Mouse (Mus musculus): ENCODE results near the gene Dusp1. TPM values are rescaled to one million over a fixed set of nuclear protein-coding genes. Genes with fewer than 3 reads are reported as not detected.

Gene Dusp1
- polyA plus RNA-seq, 1 experiment from 2014 or later: 28.3 TPM

DNA sequence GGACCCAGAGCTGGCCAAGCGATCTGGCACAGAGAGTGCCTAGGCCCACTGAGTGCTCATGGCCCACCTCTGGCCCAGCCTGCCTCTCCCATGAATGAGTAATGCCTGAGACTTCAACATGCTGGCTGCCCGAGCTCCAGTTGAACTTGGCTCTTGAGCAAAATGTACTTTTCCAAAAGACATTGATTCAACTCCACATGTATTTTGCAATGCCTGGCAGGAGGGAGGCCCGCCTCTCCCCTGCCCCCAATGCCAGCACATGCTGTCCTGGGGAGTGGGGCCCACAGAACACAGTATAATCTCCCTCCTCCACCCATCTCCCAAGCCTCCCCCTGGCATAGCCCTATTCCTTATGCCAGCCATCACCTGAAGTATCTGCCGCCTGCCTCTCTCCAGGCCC, 30.6 kb upstream of the Dusp1 start:
- no peak overlapping the region for H3K4me3 ChIP-seq (ENCODE audit: low read length)
- ATAC-seq (ENCODE audit: low FRiP score, low TSS enrichment): no peak
- H3K36me3 ChIP-seq (ENCODE audit: insufficient read depth, low read length): peaks cover 8% of the 10 kb centered on the region
- no peak overlapping the region for H3K4me2 ChIP-seq (replicated peaks; ENCODE audit: low read depth, low read length)
- H3K9me3 ChIP-seq (ENCODE audit: low read length): no peaks in the 10 kb centered on the region
- H3K4me1 ChIP-seq (ENCODE audit: insufficient read depth, low read length): peaks cover 28% of the 10 kb centered on the region
- 93% methylated on average over 4 of the region's 4 CpGs for whole genome bisulfite sequencing
- H3K27me3 ChIP-seq (ENCODE audit: insufficient read depth, low read length): no peaks in the 10 kb centered on the region
- H3K27ac ChIP-seq (ENCODE audit: low read length): no peak overlapping the region
- no peak overlapping the region for H3K9ac ChIP-seq (replicated peaks; ENCODE audit: low read length)

DNA sequence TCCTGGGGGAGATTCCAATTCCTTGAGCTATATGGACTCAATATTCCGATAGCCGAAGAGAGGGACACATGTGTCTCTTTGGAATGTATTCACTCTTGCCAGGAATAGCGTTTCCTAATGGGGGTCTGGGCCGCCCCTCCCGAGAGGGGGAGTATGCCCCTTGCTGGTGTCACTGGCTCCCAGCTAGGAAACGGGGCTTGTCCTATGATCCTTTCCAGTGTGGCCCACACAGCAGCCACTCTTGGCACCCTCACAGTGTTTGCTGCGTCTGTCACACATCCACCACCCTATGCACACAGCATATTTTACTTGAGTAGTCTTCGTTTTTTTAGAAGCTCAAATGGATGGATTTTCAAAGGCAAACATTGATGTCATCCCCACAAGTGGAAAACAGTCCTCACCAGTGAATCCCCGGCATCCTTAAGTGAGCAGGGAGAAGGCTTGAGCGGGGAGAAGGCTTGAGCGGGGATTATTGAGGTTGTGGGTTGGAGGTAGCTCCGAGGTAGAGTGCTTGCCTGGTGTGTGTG, 26.1 kb upstream of the Dusp1 start:
- H3K4me3 ChIP-seq (ENCODE audit: low read length): no peak overlapping the region
- no peak overlapping the region; the same call in 1 of the 2 replicates for H3K27ac ChIP-seq (ENCODE audit: low read length)
- H3K4me1 ChIP-seq (ENCODE audit: insufficient read depth, low read length): peaks cover 24% of the 10 kb centered on the region
- H3K9ac ChIP-seq (replicated peaks; ENCODE audit: low read length): no peak overlapping the region
- H3K4me2 ChIP-seq (replicated peaks; ENCODE audit: low read depth, low read length): no peak overlapping the region
- H3K36me3 ChIP-seq (ENCODE audit: insufficient read depth, low read length): peaks cover 6% of the 10 kb centered on the region
- ATAC-seq (ENCODE audit: low FRiP score, low TSS enrichment): no peak
- no peaks in the 10 kb centered on the region for H3K9me3 ChIP-seq (ENCODE audit: low read length)
- WGBS: 90% methylated on average over 12 of the region's 12 CpGs
- H3K27me3 ChIP-seq (ENCODE audit: insufficient read depth, low read length): no peaks in the 10 kb centered on the region

DNA sequence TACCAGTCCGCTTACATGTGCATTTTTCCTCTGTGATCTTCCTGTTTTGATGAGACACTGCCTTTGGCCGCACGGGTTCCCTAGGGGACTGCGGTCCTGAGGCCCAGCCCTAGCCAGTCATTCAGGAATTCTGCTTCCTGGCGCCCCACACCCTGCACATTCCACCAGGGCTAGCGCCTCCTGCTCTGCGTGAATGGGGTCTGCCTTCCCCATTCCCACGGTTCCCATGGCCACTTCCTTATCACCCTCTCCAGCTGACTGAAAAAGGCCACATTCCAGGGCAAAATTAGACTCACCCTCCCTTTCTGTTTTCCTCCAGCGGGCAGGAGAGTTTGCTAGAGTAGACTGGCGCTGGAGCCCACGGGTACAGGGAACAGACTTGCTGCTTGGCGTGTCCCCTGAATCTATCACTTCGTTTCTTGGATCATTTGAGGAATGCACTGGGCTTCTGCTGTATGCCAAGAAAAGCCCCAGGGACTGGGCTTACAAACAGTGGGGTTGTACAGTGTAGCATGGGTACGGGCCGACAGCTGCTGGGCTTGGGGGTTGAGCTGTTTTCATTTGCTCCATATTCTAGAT, 22.7 kb upstream of the Dusp1 start:
- H3K4me2 ChIP-seq (replicated peaks; ENCODE audit: low read depth, low read length): peak overlapping the region; percentile 29
- peaks cover 32% of the 10 kb centered on the region for H3K4me1 ChIP-seq (ENCODE audit: insufficient read depth, low read length)
- peak; percentile 95 for ATAC-seq (ENCODE audit: low FRiP score, low TSS enrichment)
- peak overlapping the region; percentile 22 for H3K9ac ChIP-seq (replicated peaks; ENCODE audit: low read length)
- WGBS: 20% methylated on average over 15 of the region's 15 CpGs
- H3K27ac ChIP-seq (ENCODE audit: low read length): peak overlapping the region; percentile 94
- H3K27me3 ChIP-seq (ENCODE audit: insufficient read depth, low read length): no peaks in the 10 kb centered on the region
- H3K9me3 ChIP-seq (ENCODE audit: low read length): no peaks in the 10 kb centered on the region
- no peak overlapping the region for H3K4me3 ChIP-seq (ENCODE audit: low read length)
- H3K36me3 ChIP-seq (ENCODE audit: insufficient read depth, low read length): 0 out of 2 replicates have a peak, but pooled peaks cover 3% of the 10 kb centered on the region

DNA sequence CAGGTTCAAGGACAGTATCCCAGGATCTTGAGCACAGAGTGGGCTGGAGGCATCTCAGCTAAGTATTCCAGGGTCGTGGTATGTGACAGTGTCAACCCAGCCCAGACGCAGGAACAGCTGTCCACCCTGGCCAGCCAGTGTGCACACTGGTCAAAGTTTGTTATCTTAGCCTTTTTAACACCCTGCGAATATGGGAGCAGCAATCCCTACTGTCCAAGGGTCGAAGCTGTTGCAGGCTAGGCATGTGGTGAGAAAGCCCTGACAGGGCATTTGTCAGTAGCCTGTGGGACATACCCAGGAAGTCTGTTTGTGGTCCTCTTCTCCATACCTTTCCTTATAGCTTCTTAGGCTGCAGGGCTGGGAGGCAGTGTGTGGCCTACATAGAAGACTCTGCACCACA, 22.1 kb upstream of the Dusp1 start:
- peak overlapping the region; percentile 29; the same call in 1 of the 2 replicates for H3K4me2 ChIP-seq (replicated peaks; ENCODE audit: low read depth, low read length)

DNA sequence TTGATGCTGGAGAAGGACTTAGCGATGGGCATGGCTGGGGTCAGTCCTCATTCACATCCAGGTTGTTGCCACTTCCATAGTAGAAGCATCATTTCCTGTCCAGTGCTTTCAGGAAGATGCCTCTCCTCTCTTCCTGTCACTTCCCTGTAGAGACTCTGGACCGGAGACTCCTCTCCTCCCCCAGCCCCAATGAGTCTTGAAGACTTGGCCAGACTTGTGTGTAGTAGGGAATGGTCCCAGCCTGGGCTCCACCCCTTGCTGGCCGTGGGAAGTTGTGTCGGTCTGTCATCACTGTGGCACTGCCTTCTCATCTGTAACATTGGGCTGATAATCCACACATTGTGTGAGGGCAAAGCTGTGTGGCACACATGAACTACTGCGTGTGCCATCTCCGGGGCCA, 21.7 kb upstream of the Dusp1 start:
- 0 out of 2 replicates have a peak, but pooled peaks cover 3% of the 10 kb centered on the region for H3K36me3 ChIP-seq (ENCODE audit: insufficient read depth, low read length)
- H3K4me3 ChIP-seq (ENCODE audit: low read length): no peak overlapping the region
- no peak overlapping the region for H3K4me2 ChIP-seq (replicated peaks; ENCODE audit: low read depth, low read length)
- H3K9ac ChIP-seq (replicated peaks; ENCODE audit: low read length): no peak overlapping the region
- peak overlapping the region; percentile 94 for H3K27ac ChIP-seq (ENCODE audit: low read length)
- no peak for ATAC-seq (ENCODE audit: low FRiP score, low TSS enrichment)
- H3K27me3 ChIP-seq (ENCODE audit: insufficient read depth, low read length): no peaks in the 10 kb centered on the region
- no peaks in the 10 kb centered on the region for H3K9me3 ChIP-seq (ENCODE audit: low read length)
- peaks cover 32% of the 10 kb centered on the region for H3K4me1 ChIP-seq (ENCODE audit: insufficient read depth, low read length)
- 80% methylated on average over 6 of the region's 6 CpGs for WGBS

More for the DNA sequence above, 22.1 kb upstream of the Dusp1 start:
- Histone ChIP-seq H3K4me3 (ENCODE audit: low read length) (no peak overlapping the region), H3K9ac (replicated peaks; ENCODE audit: low read length) (peak overlapping the region; percentile 22), H3K36me3 (ENCODE audit: insufficient read depth, low read length) (0 out of 2 replicates have a peak, but pooled peaks cover 3% of the 10 kb centered on the region), H3K27me3 (ENCODE audit: insufficient read depth, low read length) (no peaks in the 10 kb centered on the region), H3K27ac (ENCODE audit: low read length) (peak overlapping the region; percentile 94), H3K9me3 (ENCODE audit: low read length) (no peaks in the 10 kb centered on the region), H3K4me1 (ENCODE audit: insufficient read depth, low read length) (peaks cover 32% of the 10 kb centered on the region)
- 29% methylated on average over 4 of the region's 4 CpGs for WGBS
- peak; percentile 67 for ATAC-seq (ENCODE audit: low FRiP score, low TSS enrichment)

DNA sequence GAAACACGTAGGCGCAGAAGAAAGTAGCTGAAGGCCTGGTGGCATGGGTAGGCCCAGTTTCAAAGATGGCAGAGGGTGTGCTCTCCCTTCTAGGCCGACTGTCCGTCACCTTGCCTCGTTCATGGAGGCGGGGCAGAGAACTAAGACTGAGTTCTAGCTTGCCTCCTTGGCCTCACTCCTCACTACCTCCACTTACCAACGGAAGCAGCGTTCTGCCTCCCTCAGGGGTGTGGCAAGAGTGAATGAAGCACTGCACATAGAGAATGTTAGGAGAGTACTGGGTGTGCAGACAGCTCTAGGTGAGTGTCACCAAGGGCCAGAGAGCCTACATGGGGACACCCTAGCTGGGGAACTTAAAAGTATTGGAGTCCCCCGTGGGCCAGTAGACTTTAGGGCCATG, 21.1 kb upstream of the Dusp1 start:
- H3K9ac ChIP-seq (replicated peaks; ENCODE audit: low read length): no peak overlapping the region
- no peak for ATAC-seq (ENCODE audit: low FRiP score, low TSS enrichment)
- 95% methylated on average over 9 of the region's 9 CpGs for WGBS
- H3K4me3 ChIP-seq (ENCODE audit: low read length): no peak overlapping the region
- 0 out of 2 replicates have a peak, but pooled peaks cover 3% of the 10 kb centered on the region for H3K36me3 ChIP-seq (ENCODE audit: insufficient read depth, low read length)
- no peak overlapping the region for H3K4me2 ChIP-seq (replicated peaks; ENCODE audit: low read depth, low read length)
- no peaks in the 10 kb centered on the region for H3K27me3 ChIP-seq (ENCODE audit: insufficient read depth, low read length)
- no peaks in the 10 kb centered on the region for H3K9me3 ChIP-seq (ENCODE audit: low read length)
- peaks cover 32% of the 10 kb centered on the region for H3K4me1 ChIP-seq (ENCODE audit: insufficient read depth, low read length)
- peak overlapping the region; percentile 94; the same call in 1 of the 2 replicates for H3K27ac ChIP-seq (ENCODE audit: low read length)

DNA sequence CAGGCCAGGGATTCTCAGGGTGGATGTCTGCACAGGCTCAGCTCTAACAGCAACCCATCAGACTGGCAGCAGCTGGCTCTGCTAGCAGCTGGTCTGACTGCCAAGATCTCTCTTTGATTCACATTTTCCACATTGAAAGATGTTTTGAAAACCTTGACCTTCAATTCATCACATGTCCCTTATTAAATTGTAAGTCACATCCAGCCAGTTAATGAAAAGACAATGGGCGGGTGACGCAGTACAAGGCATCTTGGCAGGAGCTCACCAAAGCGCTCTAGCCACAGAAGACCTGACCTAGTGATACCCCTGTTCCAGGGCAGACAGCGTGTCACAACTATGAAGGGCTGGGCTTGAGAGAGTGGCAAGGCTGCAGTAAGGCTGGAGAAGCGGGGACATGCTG, 20.4 kb upstream of the Dusp1 start:
- peaks cover 32% of the 10 kb centered on the region for H3K4me1 ChIP-seq (ENCODE audit: insufficient read depth, low read length)
- no peaks in the 10 kb centered on the region for H3K27me3 ChIP-seq (ENCODE audit: insufficient read depth, low read length)
- H3K9ac ChIP-seq (replicated peaks; ENCODE audit: low read length): no peak overlapping the region
- H3K4me3 ChIP-seq (ENCODE audit: low read length): no peak overlapping the region
- 76% methylated on average over 5 of the region's 5 CpGs for WGBS
- no peaks in the 10 kb centered on the region for H3K9me3 ChIP-seq (ENCODE audit: low read length)
- H3K4me2 ChIP-seq (replicated peaks; ENCODE audit: low read depth, low read length): no peak overlapping the region
- H3K36me3 ChIP-seq (ENCODE audit: insufficient read depth, low read length): 0 out of 2 replicates have a peak, but pooled peaks cover 3% of the 10 kb centered on the region
- no peak for ATAC-seq (ENCODE audit: low FRiP score, low TSS enrichment)
- H3K27ac ChIP-seq (ENCODE audit: low read length): peak overlapping the region; percentile 5; the same call in 1 of the 2 replicates

DNA sequence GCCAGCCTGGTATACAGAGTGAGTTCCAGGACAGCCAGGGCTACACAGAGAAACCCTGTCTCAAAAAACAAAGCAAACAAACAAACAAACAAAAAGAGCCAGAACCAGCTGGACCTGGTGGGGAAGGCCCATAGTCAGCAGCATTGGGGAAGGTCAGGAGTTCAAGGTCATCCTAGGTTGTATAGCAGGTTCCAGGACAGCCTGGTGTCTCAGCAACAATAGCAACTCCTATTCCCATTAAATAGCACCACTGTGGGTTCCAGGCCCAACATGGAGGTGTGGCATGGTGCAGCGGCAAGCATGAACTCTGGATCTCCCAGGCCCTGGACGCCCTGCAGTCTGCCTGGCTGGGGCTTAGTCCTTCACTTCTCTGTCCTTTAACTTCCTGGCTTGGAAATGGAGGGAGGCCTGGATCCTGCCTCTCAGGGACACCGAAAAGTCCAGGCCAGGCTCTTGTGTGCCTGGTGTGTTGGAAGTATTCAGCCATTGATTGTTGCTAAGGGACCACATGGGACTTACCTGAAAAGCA, 19.0 kb upstream of the Dusp1 start:
- Histone ChIP-seq H3K36me3 (ENCODE audit: insufficient read depth, low read length) (0 out of 2 replicates have a peak, but pooled peaks cover 4% of the 10 kb centered on the region), H3K9ac (replicated peaks; ENCODE audit: low read length) (no peak overlapping the region), H3K4me3 (ENCODE audit: low read length) (no peak overlapping the region), H3K4me1 (ENCODE audit: insufficient read depth, low read length) (peaks cover 45% of the 10 kb centered on the region), H3K27me3 (ENCODE audit: insufficient read depth, low read length) (no peaks in the 10 kb centered on the region), H3K9me3 (ENCODE audit: low read length) (no peaks in the 10 kb centered on the region), H3K27ac (ENCODE audit: low read length) (no peak overlapping the region), H3K4me2 (replicated peaks; ENCODE audit: low read depth, low read length) (no peak overlapping the region)
- no peak for ATAC-seq (ENCODE audit: low FRiP score, low TSS enrichment)
- WGBS: 96% methylated on average over 3 of the region's 3 CpGs

DNA sequence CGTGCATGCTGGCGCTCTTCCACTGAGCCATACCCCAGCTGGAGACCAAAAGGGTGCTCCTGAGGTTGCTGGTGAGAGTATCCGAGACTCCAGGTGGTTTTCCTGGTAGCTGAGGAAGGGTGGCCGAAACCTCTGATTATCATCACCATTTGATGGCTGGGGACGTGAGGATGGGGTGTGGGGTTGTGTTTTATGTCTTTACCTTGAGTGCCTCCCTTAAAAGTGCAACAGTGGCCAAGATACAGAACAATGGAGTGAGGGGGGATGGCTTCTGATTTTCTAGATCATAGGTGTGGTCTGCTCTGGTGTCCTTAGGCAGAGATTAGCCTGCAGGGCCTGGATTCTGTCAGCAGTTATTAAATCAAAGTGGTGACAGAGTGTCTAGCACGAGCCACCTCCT, 17.5 kb upstream of the Dusp1 start:
- Histone ChIP-seq H3K36me3 (ENCODE audit: insufficient read depth, low read length) (0 out of 2 replicates have a peak, but pooled peaks cover 5% of the 10 kb centered on the region), H3K9ac (replicated peaks; ENCODE audit: low read length) (no peak overlapping the region), H3K4me1 (ENCODE audit: insufficient read depth, low read length) (peaks cover 34% of the 10 kb centered on the region), H3K27ac (ENCODE audit: low read length) (no peak overlapping the region), H3K27me3 (ENCODE audit: insufficient read depth, low read length) (no peaks in the 10 kb centered on the region), H3K4me2 (replicated peaks; ENCODE audit: low read depth, low read length) (no peak overlapping the region), H3K4me3 (ENCODE audit: low read length) (no peak overlapping the region), H3K9me3 (ENCODE audit: low read length) (no peaks in the 10 kb centered on the region)
- WGBS: 80% methylated on average over 6 of the region's 6 CpGs
- no peak for ATAC-seq (ENCODE audit: low FRiP score, low TSS enrichment)

DNA sequence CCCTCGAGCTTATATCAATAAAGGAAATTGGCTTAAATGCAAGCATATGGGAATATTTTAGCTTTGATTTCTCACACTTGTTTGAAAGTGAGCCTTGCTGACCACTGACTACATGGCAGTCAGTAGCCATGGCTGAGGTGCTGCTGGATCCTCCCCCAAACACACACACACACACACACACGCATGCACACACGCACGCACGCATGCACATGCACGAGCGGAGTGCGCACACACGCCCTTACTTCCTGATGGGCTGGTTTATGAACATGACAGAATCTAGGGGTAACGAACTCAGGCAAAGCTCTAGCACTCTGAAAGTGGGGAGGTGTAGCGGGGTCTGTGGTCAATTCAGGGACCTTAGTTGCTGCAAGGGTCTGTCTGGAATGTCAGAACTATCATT, 16.8 kb upstream of the Dusp1 start:
- Histone ChIP-seq H3K4me1 (ENCODE audit: insufficient read depth, low read length) (peaks cover 32% of the 10 kb centered on the region), H3K4me2 (replicated peaks; ENCODE audit: low read depth, low read length) (no peak overlapping the region), H3K27ac (ENCODE audit: low read length) (no peak overlapping the region), H3K4me3 (ENCODE audit: low read length) (no peak overlapping the region), H3K9ac (replicated peaks; ENCODE audit: low read length) (no peak overlapping the region), H3K36me3 (ENCODE audit: insufficient read depth, low read length) (0 out of 2 replicates have a peak, but pooled peaks cover 5% of the 10 kb centered on the region), H3K9me3 (ENCODE audit: low read length) (no peaks in the 10 kb centered on the region), H3K27me3 (ENCODE audit: insufficient read depth, low read length) (no peaks in the 10 kb centered on the region)
- no peak for ATAC-seq (ENCODE audit: low FRiP score, low TSS enrichment)
- 94% methylated on average over 11 of the region's 11 CpGs for WGBS
